Mouse (Mus musculus): Measurements from ENCODE around the gene Dnajc17. TPM values are rescaled to one million over a fixed set of nuclear protein-coding genes. Genes with fewer than 3 reads are reported as not detected.

The Dnajc17 gene
- total RNA-seq (2021): 10 to 100 TPM; 12.0 to 13.3 TPM

DNA sequence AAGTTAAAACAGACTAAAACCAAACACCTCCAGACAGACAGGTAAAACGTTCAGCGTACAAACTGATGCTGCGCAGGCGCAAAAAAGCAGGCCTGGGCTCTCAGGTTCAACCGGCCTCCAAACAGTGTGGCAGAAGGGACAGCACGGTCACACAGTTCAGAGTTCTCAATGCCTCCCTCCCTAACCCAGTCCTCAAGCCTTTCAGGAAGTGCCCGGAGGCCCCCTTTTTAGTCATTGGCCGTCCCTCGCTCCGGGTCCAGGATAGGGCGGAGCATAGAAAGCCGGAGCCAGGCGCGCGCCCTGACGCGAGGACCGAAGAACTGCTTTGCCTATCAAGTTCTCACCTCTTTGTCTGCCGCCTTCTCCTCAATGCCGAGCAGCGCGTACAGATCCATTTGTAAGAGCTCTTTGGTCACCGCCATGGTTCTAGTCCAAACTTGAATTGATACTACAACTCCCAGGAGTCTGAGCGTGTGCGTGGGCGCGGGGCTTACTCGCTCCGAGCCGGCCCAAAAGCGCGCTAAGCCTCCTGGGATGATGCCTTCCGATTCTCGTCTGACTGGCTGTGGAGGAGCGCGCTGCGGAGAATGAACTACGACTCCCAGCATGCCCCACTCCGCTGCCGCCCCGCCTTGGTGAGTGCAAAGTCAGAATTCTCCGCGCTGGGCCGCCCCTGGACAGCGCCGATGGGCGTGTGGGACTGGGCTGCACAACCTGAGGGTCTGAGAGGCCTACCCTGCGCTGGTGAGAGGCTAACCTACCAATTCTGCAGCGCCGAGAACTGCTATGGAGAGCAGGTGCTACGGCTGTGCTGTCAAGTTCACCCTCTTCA lies at the start of gene Dnajc17, which contains the start of gene Zfyve19:
Gene Dnajc17 (minus strand): TSS at position 452 of the 832 bp plus-strand sequence.
Gene Zfyve19 (plus strand): TSS at position 274 of the 832 bp plus-strand sequence.
- intact Hi-C loops (cut with DNase I): loop anchor here (2.0 kb wide), 1 partner anchor 42 kb away; no protein-coding TSS in a partner anchor
- DNase-seq: peak; percentile 97 to 98

DNA sequence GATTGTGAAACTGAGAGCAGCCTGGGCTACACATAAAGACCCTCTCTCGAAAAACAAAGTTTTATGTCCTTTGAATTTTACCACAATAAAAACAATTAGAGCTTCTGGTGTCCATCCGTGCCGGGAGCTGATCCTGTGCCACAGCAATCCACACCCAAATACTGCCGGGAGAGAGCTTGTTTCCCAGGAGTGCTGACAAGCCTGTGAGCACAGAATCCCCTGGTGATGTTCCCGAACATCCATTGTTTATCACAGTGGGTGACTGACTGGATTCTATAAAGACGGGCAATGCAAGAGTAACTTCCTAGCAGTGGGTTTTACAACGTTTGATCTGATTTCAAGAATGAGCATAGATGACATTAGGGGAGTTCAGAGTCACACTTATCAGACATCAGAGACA lies 46.4 kb upstream of the Dnajc17 start:
- no peak for DNase-seq
- intact Hi-C loops (cut with DNase I): no loop called here

GRCm38 (mm10) chr2:119250826-119251478 lies 42.4 kb upstream of the Dnajc17 start:
- intact Hi-C loops (cut with DNase I): loop anchor here (1.0 to 2.0 kb wide), 3 partner anchors 37 to 186 kb away; partner anchors contain the start of genes Dnajc17, Vps18 and Zfyve19
- peak; percentile 81 to 91 for DNase-seq

DNA sequence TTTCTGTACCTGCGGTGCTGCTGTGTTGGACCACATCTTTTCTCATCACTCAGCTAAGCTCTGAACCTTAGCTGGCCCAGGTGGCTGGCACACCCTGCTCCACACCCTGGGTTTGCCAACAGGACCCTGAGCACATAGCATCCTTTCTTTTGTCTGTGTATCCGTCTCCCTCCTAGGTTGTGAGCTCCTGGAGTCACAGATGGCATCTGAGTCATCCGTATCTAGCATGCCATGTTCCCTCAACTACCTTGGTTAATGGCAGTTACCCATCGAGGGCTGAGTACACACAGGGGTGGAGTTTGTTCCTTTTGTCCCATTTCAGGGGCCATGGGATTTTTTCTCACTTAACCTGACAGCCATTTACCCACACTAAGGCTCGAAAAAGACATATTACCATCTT lies 41.8 kb upstream of the Dnajc17 start:
- intact Hi-C loops (cut with DNase I): loop anchor here (1.0 to 2.0 kb wide), 3 partner anchors 38 to 186 kb away; partner anchors contain the start of genes Dnajc17, Vps18 and Zfyve19
- no peak for DNase-seq

- intact Hi-C loops (cut with DNase I): loop anchor here (1.0 to 2.0 kb wide), 3 partner anchors 39 to 187 kb away; partner anchors contain the start of genes Dnajc17, Vps18 and Zfyve19
- DNase-seq: no peak
Measured at GRCm38 (mm10) chr2:119249592-119250061, 41.0 kb upstream of the Dnajc17 start.

DNA sequence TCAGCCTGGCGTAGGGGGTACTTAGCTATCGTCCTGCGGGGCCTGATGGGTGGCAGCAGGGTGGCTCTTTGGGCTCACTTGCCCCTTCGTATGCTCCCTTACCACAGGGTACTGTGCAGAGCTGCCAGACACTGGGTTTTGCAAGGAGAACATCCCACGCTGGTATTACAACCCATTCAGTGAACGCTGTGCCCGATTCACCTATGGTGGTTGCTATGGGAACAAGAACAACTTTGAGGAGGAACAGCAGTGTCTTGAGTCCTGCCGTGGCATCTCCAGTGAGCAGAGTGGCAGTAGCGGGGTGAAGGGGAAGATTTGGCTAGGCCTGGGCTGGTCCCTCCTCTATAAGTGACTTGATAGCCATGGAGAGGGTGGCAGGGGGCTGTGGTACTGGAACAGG lies 39.3 kb upstream of the Dnajc17 start:
- intact Hi-C loops (cut with DNase I): no loop called here

DNA sequence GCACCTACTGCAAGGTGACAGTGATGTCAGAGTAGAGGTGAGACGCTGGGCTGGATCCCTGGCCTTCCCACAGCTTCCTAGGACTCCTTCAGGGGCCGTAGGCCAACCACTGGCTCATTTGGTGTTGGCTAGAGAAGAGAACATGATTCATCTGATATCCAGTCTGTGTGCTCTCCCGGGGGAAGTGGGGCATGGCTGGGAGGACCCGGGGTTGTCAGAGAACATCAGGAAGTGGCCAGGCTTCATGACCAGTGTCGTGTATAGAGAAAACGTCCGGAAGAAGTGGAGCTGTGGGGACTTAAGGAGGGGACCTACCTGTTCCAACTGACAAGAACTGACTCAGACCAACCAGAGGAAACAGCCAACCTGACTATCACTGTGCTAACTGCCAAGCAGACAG lies 36.7 kb upstream of the Dnajc17 start:
- intact Hi-C loops (cut with DNase I): no loop called here

More for the DNA sequence above, 39.3 kb upstream of the Dnajc17 start:
- no peak for DNase-seq

DNA sequence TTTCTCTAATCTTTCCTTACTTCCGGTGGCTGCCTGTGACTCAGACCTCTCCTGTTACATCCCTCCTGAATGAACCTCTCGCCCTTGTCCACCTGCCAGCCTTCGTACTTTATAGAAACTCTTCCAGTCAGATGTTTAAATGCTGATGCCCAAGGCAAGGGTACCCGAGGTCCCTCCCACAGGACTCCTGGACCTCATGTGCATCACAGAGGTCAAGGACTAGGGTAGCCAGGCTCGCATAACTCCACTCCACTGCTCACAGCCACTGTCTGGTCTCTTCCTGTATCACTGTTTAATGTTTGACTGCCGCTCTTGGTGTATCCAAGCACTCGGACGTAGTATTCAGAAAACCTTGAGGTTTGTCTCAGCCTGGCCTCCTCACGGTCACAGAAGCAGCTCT lies 34.0 kb upstream of the Dnajc17 start:
- intact Hi-C loops (cut with DNase I): no loop called here
- DNase-seq: no peak

More for the DNA sequence above, 36.7 kb upstream of the Dnajc17 start:
- DNase-seq: no peak

- intact Hi-C loops (cut with DNase I): no loop called here
- no peak for DNase-seq
Measured at GRCm38 (mm10) chr2:119240819-119241186, 32.2 kb upstream of the Dnajc17 start.

DNA sequence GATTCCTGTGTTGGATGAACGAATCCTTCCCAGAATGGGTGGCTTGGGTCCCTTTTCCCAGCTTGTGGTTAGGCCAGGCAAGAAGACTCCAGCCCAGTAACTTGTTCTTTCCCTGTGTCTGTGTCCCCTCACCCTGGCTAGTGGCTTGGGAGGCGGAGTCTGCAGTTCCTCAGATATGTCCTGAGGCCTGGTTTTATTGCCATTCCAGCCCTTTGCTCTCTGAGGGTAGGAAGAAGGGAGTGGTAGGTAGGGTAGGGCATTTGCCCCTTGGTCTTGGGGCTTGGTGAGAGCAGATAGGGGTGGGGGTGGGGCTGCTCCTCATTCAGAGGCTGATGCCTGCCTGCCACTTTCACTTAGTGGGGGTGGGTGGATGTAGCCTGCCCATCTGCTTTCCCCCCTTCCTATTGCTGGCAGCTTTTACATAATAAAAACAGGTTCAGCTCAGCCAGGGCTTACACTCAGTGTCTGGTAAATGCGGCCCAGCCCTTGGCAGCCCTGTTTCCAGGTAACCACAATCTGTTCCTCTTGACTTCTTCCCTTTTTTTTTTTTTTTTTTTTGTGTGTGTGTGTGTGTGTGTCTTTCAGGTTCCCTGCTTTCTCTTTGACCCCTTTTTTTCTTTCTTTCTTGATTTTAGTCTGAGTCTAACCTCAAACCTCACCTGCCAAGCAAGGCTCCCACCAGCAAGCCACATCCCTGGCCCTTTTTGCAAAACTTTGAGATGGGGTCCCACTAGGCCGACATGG lies 31.7 kb upstream of the Dnajc17 start:
- no peak for DNase-seq
- intact Hi-C loops (cut with DNase I): no loop called here

DNA sequence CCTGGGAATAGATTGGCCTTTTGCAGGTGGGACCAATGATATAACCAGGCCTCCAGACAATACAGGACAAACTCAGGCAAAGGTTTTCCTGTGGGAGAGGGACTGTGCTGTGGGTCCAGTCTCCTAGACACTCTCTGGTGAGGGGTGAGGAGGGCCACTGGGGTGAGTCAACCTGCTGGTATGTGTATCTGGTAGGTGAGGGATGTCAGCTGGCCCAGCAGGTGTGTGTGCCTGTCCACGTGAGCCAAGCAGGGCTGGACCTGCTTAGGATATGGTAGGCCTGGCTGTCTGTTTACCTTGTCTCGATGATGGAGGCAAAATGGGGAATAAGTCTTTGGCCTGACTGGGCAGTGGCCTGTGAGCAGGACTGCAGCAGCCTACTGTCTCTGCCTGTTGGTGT lies 30.1 kb upstream of the Dnajc17 start:
- intact Hi-C loops (cut with DNase I): no loop called here
- DNase-seq: no peak

DNA sequence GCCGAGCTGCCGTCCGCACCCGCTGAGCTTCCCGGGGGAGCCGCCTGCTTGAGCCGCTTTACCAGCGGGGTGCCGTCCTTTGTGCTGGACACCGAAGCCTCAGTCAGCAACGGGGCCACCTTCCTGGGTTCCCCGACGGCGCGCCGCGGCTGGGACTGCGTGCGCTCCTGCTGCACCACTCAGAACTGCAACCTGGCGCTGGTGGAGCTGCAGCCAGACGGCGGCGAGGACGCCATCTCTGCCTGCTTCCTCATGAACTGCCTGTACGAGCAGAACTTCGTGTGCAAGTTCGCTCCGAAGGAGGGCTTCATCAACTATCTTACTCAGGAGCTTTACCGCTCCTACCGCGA lies 29.3 kb upstream of the Dnajc17 start:
- intact Hi-C loops (cut with DNase I): no loop called here

DNA sequence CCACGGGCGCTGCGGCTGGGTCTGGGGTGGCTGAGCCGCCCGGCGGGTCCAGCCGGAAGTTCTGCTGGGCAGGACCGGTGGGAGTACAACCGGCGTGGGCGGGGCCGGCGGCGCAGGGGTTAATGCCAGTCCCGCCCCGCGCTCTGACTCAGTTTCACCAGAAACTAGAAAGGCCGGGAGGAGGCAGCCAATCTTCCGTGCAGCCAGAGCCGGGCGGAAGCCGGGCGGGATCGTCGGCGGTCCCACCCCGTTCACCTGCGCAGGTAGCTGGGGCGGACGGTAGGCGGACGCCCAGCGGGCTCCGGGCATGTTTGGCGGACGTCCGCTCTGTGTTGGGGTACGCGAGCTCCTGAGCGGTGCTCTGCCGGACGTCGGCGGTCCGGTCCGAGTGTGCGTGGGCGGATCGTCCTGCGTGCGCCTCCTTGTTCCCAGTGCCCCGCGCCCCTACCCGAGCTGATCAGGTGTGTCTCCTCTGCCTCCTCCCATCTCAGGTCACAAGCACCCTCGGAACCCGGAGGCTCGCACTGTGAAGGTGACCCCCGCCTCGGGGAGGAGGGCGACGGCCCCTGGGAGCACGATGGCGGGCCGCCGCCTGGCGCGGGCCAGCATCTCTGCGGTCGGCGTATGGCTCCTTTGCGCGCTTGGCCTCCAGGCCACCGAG lies 28.7 kb upstream of the Dnajc17 start, which contains the start of gene Spint1:
Gene Spint1 (plus strand): TSS at position 153 of the 661 bp plus-strand sequence.
- no peak for DNase-seq
- intact Hi-C loops (cut with DNase I): no loop called here

More for the DNA sequence above, 29.3 kb upstream of the Dnajc17 start:
- peak in 1 of 2 experiments; percentile 9 for DNase-seq

GRCm38 (mm10) chr2:119236682-119237209 lies 28.2 kb upstream of the Dnajc17 start:
- no peak for DNase-seq
- intact Hi-C loops (cut with DNase I): no loop called here

- no peak for DNase-seq
- intact Hi-C loops (cut with DNase I): no loop called here
Measured at GRCm38 (mm10) chr2:119229775-119230704, 21.4 kb upstream of the Dnajc17 start, which contains the start of gene Ppp1r14d. TSS of gene Ppp1r14d (minus strand) at chr2:119229906.

- intact Hi-C loops (cut with DNase I): loop anchor here (2.0 kb wide), 1 partner anchor 42 kb away; no protein-coding TSS in a partner anchor
- DNase-seq: no peak
Measured at GRCm38 (mm10) chr2:119209176-119209507, 547 bp upstream of the Dnajc17 start.

- no peak for DNase-seq
- intact Hi-C loops (cut with DNase I): loop anchor here (2.0 kb wide), 1 partner anchor 43 kb away; no protein-coding TSS in a partner anchor
Measured at GRCm38 (mm10) chr2:119207961-119208343, 643 bp downstream of the Dnajc17 start.

GRCm38 (mm10) chr2:119203871-119204460 lies 4.6 kb downstream of the Dnajc17 start:
- intact Hi-C loops (cut with DNase I): no loop called here
- DNase-seq: peak in 1 of 2 experiments; percentile 38

Measured in heart, postnatal 10 days (tissue).